Mouse (Mus musculus) mature B cell (primary cell): ENCODE results near the gene Kpna2.
"Not testable (repeated sequence)": the region's sequence is repeated elsewhere in the genome, so short reads cannot be mapped to it uniquely, and the experiment has no call there.

Experiments used
- in situ Hi-C: fragments of 300-500 bp; cut with MboI; formaldehyde crosslinking; loops from 2 replicates; pipeline ENCODE4 v1.14.3; 2019

Gene Kpna2

GRCm38 (mm10) chr11:107018606-107019005 is 19.3 kb upstream of the Kpna2 start:
- in situ Hi-C loops: no loop called here

- in situ Hi-C loops: no loop called here
Measured at GRCm38 (mm10) chr11:107017339-107017886, 18.1 kb upstream of the Kpna2 start.

GRCm38 (mm10) chr11:107016893-107017292 is 17.6 kb upstream of the Kpna2 start:
- in situ Hi-C loops: no loop called here

GRCm38 (mm10) chr11:107015535-107016187 is 16.3 kb upstream of the Kpna2 start:
- in situ Hi-C loops: not testable (repeated sequence)

- in situ Hi-C loops: no loop called here
Measured at GRCm38 (mm10) chr11:107014597-107015309, 15.4 kb upstream of the Kpna2 start.

GRCm38 (mm10) chr11:107014020-107014585 is 14.8 kb upstream of the Kpna2 start:
- in situ Hi-C loops: no loop called here

- in situ Hi-C loops: no loop called here
Measured at GRCm38 (mm10) chr11:107012324-107013017, 13.1 kb upstream of the Kpna2 start.

- in situ Hi-C loops: no loop called here
Measured at GRCm38 (mm10) chr11:107011669-107012323, 12.5 kb upstream of the Kpna2 start.

GRCm38 (mm10) chr11:107011171-107011570 is 11.8 kb upstream of the Kpna2 start:
- in situ Hi-C loops: no loop called here

GRCm38 (mm10) chr11:107010447-107010846 is 11.1 kb upstream of the Kpna2 start:
- in situ Hi-C loops: no loop called here

GRCm38 (mm10) chr11:107005538-107005937 is 6.2 kb upstream of the Kpna2 start:
- in situ Hi-C loops: no loop called here

GRCm38 (mm10) chr11:107001760-107002675 is 2.7 kb upstream of the Kpna2 start:
- in situ Hi-C loops: no loop called here

GRCm38 (mm10) chr11:106999949-107000513 is 690 bp upstream of the Kpna2 start:
- in situ Hi-C loops: no loop called here

- in situ Hi-C loops: no loop called here
Measured at GRCm38 (mm10) chr11:106998651-106999150, 640 bp downstream of the Kpna2 start.

- in situ Hi-C loops: no loop called here
Measured at GRCm38 (mm10) chr11:106997976-106998375, 1.4 kb downstream of the Kpna2 start.

- in situ Hi-C loops: not testable (repeated sequence)
Measured at GRCm38 (mm10) chr11:106996492-106996891, 2.8 kb downstream of the Kpna2 start.

- in situ Hi-C loops: no loop called here
Measured at GRCm38 (mm10) chr11:106994246-106995085, 4.9 kb downstream of the Kpna2 start.

GRCm38 (mm10) chr11:106987384-106987783 is 12.0 kb downstream of the Kpna2 start:
- in situ Hi-C loops: no loop called here

GRCm38 (mm10) chr11:106985979-106986604 is 13.2 kb downstream of the Kpna2 start:
- in situ Hi-C loops: not testable (repeated sequence)
